Mouse (Mus musculus) midbrain, postnatal 0 days (tissue): ENCODE measurements at regions not wholly inside any gene's neighbourhood (a gene's known extent, or its start where the extent isn't known, plus 50 kb on each side); places are given as distances from the start of the nearest gene placed in this dataset.

ENCODE experiments used
- ATAC-seq: fragments of 200-750 bp; cut with Nextera tagmentation; 2 replicates; pipeline ENCODE4 v1.8.0; 2017; ENCODE audit warnings: moderate number of reproducible peaks, mild to moderate bottlenecking, moderate TSS enrichment, moderate library complexity; ENCODE audit not compliant: low FRiP score
- DNase-seq: peaks from one replicate; pipeline ENCODE4 v3.0.0-alpha.2; 2015; ENCODE audit warnings: low spot score
- H3K27ac ChIP-seq: fragments of 300-500 bp; sonication (generic); 2 replicates; pipeline ENCODE4 v1.5.1; 2014; ENCODE audit warnings: low read depth, mild to moderate bottlenecking, low read length, mixed read lengths
- H3K27me3 ChIP-seq: fragments of 300-500 bp; sonication (generic); 2 replicates; pipeline ENCODE4 v1.6.1; 2014; ENCODE audit warnings: low read length, control low read depth, mixed read lengths; ENCODE audit not compliant: insufficient read depth
- H3K36me3 ChIP-seq: fragments of 300-500 bp; sonication (generic); 2 replicates; pipeline ENCODE4 v1.6.1; 2014; ENCODE audit warnings: low read length, control low read depth, mixed read lengths; ENCODE audit not compliant: insufficient read depth
- H3K4me1 ChIP-seq: fragments of 300-500 bp; sonication (generic); 2 replicates; pipeline ENCODE4 v1.6.1; 2014; ENCODE audit warnings: mild to moderate bottlenecking, control low read depth, antibody characterized with exemption, low read length, mixed read lengths; ENCODE audit not compliant: insufficient read depth
- H3K4me2 ChIP-seq: fragments of 300-500 bp; sonication (generic); 2 replicates; pipeline ENCODE4 v1.6.1; 2014; ENCODE audit warnings: low read depth, mild to moderate bottlenecking, low read length, mixed read lengths; ENCODE audit not compliant: poor library complexity, severe bottlenecking
- H3K4me3 ChIP-seq: fragments of 300-500 bp; sonication (generic); 2 replicates; pipeline ENCODE4 v1.5.1; 2014; ENCODE audit warnings: low read depth, mild to moderate bottlenecking, low read length, moderate library complexity
- H3K9ac ChIP-seq: fragments of 300-500 bp; sonication (generic); replicated peaks from 2 replicates; pipeline ENCODE4 v1.6.1; 2014; ENCODE audit warnings: mild to moderate bottlenecking, low read length, moderate library complexity, mixed read lengths; ENCODE audit not compliant: poor library complexity, severe bottlenecking
- H3K9me3 ChIP-seq: fragments of 300-500 bp; sonication (generic); 2 replicates; pipeline ENCODE4 v1.6.1; 2016; ENCODE audit warnings: low read length, control low read depth
- CTCF ChIP-seq: IDR thresholded peaks from 2 replicates; pipeline ENCODE4 v1.5.1; 2016; ENCODE audit warnings: antibody characterized with exemption, mild to moderate bottlenecking
- whole genome bisulfite sequencing: fragments of 180-500 bp; shearing (Covaris S2); extraction: QIAGEN DNeasy Blood & Tissue Kit; methylation state at CpG from one replicate; pipeline ENCODE4 v1.1.7; 2014; 5-methylcytosine and 5-hydroxymethylcytosine counted together

DNA sequence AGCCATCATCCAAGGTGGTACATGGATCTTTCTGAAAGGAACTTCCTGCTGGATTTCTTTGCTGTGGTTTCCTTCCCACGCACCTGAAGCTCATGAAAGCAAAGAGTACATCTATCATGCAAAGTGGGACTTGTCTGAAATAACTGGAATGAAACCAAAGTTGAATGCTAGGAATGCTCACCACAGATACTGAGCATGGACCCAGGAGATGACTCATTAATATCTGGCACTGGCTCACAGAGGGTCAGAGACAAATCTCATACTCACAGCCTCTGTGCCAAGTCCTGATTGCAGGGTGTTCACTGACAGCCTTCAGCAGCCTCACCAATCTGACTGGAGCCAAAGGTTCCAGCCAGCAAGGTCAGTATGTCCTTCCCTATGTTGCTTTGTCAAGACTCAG, 245.3 kb upstream of the Nrp1 start:
- ATAC-seq: no peak
- Histone ChIP-seq H3K4me2 (no peak overlapping the region), H3K9ac (no peak overlapping the region), H3K9me3 (no peaks in the 10 kb centered on the region), H3K4me1 (no peaks in the 10 kb centered on the region), H3K27ac (no peak overlapping the region), H3K4me3 (no peak overlapping the region), H3K36me3 (no peaks in the 10 kb centered on the region), H3K27me3 (no peaks in the 10 kb centered on the region)
- no peak for DNase-seq
- WGBS: 87% methylated on average over 1 of the region's 1 CpGs
- no peak for TF ChIP-seq CTCF

DNA sequence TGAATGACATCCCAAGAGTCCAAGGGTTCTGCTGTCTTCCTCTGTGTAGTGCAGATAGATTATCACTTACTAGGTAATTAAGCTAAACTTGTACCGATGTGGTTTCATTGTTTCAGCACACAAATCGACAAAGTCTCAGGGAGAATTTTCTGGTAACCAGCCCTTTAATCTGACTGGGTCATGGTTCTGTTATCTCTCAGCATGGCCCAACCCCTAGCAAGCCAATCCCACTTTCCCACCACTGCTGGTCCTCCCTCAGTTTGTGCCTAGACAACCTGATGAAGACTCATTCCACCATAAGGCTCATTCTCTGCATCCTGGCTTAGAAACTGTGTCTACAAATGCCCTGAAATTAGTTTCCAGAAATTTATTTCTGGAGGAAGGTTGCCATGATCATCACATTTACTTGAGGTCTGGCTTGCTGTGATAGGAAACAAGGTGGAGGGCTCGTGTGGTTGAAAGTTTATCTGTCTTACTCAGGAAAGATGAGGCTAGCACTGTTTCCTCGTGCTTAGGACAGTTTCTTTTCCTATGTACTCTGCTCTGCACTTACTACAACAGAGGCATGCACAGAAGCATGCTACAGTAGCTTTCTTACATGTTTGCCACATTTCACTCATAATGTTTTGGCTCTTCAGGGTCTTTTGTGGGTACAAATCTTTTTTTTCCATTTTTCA, 217.0 kb upstream of the Nrp1 start:
- ATAC-seq (no peak), DNase-seq (no peak)
- Histone ChIP-seq H3K9ac (no peak overlapping the region), H3K36me3 (no peaks in the 10 kb centered on the region), H3K4me3 (no peak overlapping the region), H3K4me2 (no peak overlapping the region), H3K27me3 (no peaks in the 10 kb centered on the region), H3K9me3 (no peaks in the 10 kb centered on the region), H3K4me1 (no peaks in the 10 kb centered on the region), H3K27ac (no peak overlapping the region)
- 88% methylated on average over 4 of the region's 4 CpGs for WGBS
- TF ChIP-seq CTCF: no peak

DNA sequence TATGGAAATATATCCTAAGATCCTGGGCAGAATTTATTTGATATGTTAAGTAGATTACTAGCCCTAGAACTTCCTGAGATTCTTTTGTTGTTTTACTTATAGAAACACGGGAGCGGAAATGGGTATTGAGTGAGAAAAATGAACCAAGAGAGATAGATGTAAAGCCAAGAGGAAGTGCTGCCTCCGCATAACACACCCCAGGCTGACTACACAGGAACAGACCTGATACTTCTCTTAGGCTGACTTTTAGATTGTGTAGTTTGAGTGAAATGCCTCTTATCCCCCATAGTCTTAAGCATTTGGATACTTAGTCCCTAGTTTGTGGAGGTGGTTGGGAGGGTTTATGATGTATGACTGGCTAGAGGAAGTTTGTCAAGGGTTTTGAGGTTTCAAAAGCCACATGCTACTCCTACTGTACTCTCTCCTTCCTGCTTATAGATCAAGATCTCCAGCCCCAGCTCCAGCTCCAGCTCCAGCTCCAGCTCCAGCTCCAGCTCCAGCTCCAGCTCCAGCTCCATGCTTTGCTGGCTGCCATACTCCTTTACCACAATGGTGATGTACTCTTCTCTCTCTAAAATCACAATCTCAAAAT, 210.0 kb upstream of the Nrp1 start:
- no peaks in the 10 kb centered on the region for H3K27me3 ChIP-seq
- H3K4me2 ChIP-seq: no peak overlapping the region

GRCm38 (mm10) chr8:128155604-128156003, 202.8 kb upstream of the Nrp1 start:
- no peak overlapping the region for H3K27ac ChIP-seq
- H3K9me3 ChIP-seq: no peaks in the 10 kb centered on the region
- no peaks in the 10 kb centered on the region for H3K36me3 ChIP-seq
- DNase-seq (no peak), ATAC-seq (no peak)
- TF ChIP-seq CTCF: no peak
- no peak overlapping the region for H3K4me3 ChIP-seq
- no peaks in the 10 kb centered on the region for H3K4me1 ChIP-seq
- H3K9ac ChIP-seq: no peak overlapping the region
- no peak overlapping the region for H3K4me2 ChIP-seq
- no peaks in the 10 kb centered on the region for H3K27me3 ChIP-seq

More for the DNA sequence above, 210.0 kb upstream of the Nrp1 start:
- no peak for DNase-seq
- no peak for ATAC-seq
- no peak overlapping the region for H3K9ac ChIP-seq
- no peaks in the 10 kb centered on the region for H3K4me1 ChIP-seq
- H3K27ac ChIP-seq: no peak overlapping the region
- H3K4me3 ChIP-seq: no peak overlapping the region
- H3K36me3 ChIP-seq: no peaks in the 10 kb centered on the region
- 80% methylated on average over 3 of the region's 3 CpGs for WGBS
- no peak for TF ChIP-seq CTCF
- H3K9me3 ChIP-seq: no peaks in the 10 kb centered on the region

DNA sequence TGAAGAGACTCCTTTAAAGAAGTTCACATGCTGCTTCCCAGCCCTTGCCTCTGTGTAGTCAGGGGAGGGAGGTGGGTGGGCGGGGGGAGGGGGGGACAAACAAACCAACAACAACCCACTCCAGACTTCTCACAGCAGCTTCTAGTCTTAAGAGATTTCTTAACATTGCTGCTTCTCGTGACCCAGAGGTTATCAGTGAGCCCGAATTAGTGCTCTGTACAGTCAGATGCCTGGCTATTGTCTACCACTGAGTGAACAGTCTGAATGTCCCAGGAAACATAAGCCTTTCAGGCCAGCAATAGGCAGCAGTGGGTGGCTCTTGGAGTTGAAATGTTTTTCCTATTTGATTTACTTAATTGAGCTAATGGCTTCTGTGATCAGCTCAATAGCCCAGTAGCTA, 202.2 kb upstream of the Nrp1 start:
- Histone ChIP-seq H3K4me2 (no peak overlapping the region), H3K27me3 (no peaks in the 10 kb centered on the region), H3K36me3 (no peaks in the 10 kb centered on the region), H3K4me1 (no peaks in the 10 kb centered on the region), H3K27ac (no peak overlapping the region), H3K4me3 (no peak overlapping the region), H3K9ac (no peak overlapping the region), H3K9me3 (no peaks in the 10 kb centered on the region)
- ATAC-seq (no peak), DNase-seq (no peak)
- WGBS: 55% methylated on average over 3 of the region's 3 CpGs
- no peak for TF ChIP-seq CTCF

- ATAC-seq: no peak
These were observed 195.5 kb upstream of the Nrp1 start for GRCm38 (mm10) chr8:128162857-128163256.

More at GRCm38 (mm10) chr8:128162857-128163256, 195.5 kb upstream of the Nrp1 start:
- DNase-seq: no peak
- H3K36me3 ChIP-seq: no peaks in the 10 kb centered on the region
- no peak overlapping the region for H3K27ac ChIP-seq
- H3K4me1 ChIP-seq: no peaks in the 10 kb centered on the region
- no peak overlapping the region for H3K9ac ChIP-seq
- H3K4me3 ChIP-seq: no peak overlapping the region
- H3K4me2 ChIP-seq: no peak overlapping the region
- TF ChIP-seq CTCF: no peak
- H3K9me3 ChIP-seq: no peaks in the 10 kb centered on the region
- no peaks in the 10 kb centered on the region for H3K27me3 ChIP-seq
